Mouse (Mus musculus): ENCODE measurements at regions not wholly inside any gene's neighbourhood (a gene's known extent, or its start where the extent isn't known, plus 50 kb on each side); places are given as distances from the start of the nearest gene placed in this dataset.

GRCm38 (mm10) chr5:118966901-118967300, 406.4 kb downstream of the Med13l start:
- no peak for ATAC-seq (replicated peaks; ENCODE audit: poor library complexity, severe bottlenecking)

GRCm38 (mm10) chr5:118967718-118968117, 407.2 kb downstream of the Med13l start:
- no peak for ATAC-seq (replicated peaks; ENCODE audit: poor library complexity, severe bottlenecking)

- ATAC-seq (replicated peaks; ENCODE audit: poor library complexity, severe bottlenecking): no peak
Measured at GRCm38 (mm10) chr5:118975147-118975546, 414.7 kb downstream of the Med13l start.

GRCm38 (mm10) chr5:118978921-118979630, 418.6 kb downstream of the Med13l start:
- no peak for ATAC-seq (replicated peaks; ENCODE audit: poor library complexity, severe bottlenecking)

GRCm38 (mm10) chr5:118981046-118981445, 420.6 kb downstream of the Med13l start:
- ATAC-seq (replicated peaks; ENCODE audit: poor library complexity, severe bottlenecking): no peak

GRCm38 (mm10) chr5:118984251-118984650, 423.8 kb downstream of the Med13l start:
- ATAC-seq (replicated peaks; ENCODE audit: poor library complexity, severe bottlenecking): no peak

GRCm38 (mm10) chr5:118984797-118985408, 424.4 kb downstream of the Med13l start:
- ATAC-seq (replicated peaks; ENCODE audit: poor library complexity, severe bottlenecking): no peak

- ATAC-seq (replicated peaks; ENCODE audit: poor library complexity, severe bottlenecking): no peak
Measured at GRCm38 (mm10) chr5:118987376-118988000, 427.0 kb downstream of the Med13l start.

GRCm38 (mm10) chr5:118999124-118999523, 438.6 kb downstream of the Med13l start:
- no peak for ATAC-seq (replicated peaks; ENCODE audit: poor library complexity, severe bottlenecking)

- ATAC-seq (replicated peaks; ENCODE audit: poor library complexity, severe bottlenecking): no peak
Measured at GRCm38 (mm10) chr5:119005825-119006471, 445.5 kb downstream of the Med13l start.

GRCm38 (mm10) chr5:119010048-119010447, 449.6 kb downstream of the Med13l start:
- ATAC-seq (replicated peaks; ENCODE audit: poor library complexity, severe bottlenecking): no peak

- no peak for ATAC-seq (replicated peaks; ENCODE audit: poor library complexity, severe bottlenecking)
Measured at GRCm38 (mm10) chr5:119015181-119015580, 454.7 kb downstream of the Med13l start.

- ATAC-seq (replicated peaks; ENCODE audit: poor library complexity, severe bottlenecking): no peak
Measured at GRCm38 (mm10) chr5:119015606-119016255, 455.3 kb downstream of the Med13l start.

GRCm38 (mm10) chr5:119016420-119016819, 455.9 kb downstream of the Med13l start:
- no peak for ATAC-seq (replicated peaks; ENCODE audit: poor library complexity, severe bottlenecking)

GRCm38 (mm10) chr5:119023947-119024346, 463.5 kb downstream of the Med13l start:
- no peak for ATAC-seq (replicated peaks; ENCODE audit: poor library complexity, severe bottlenecking)

GRCm38 (mm10) chr5:119032051-119032450, 471.6 kb downstream of the Med13l start:
- ATAC-seq (replicated peaks; ENCODE audit: poor library complexity, severe bottlenecking): no peak

GRCm38 (mm10) chr5:119044548-119044947, 484.1 kb downstream of the Med13l start:
- no peak for ATAC-seq (replicated peaks; ENCODE audit: poor library complexity, severe bottlenecking)

- ATAC-seq (replicated peaks; ENCODE audit: poor library complexity, severe bottlenecking): no peak
Measured at GRCm38 (mm10) chr5:119047581-119047980, 487.1 kb downstream of the Med13l start.

GRCm38 (mm10) chr5:119052354-119052996, 492.0 kb downstream of the Med13l start:
- ATAC-seq (replicated peaks; ENCODE audit: poor library complexity, severe bottlenecking): no peak

- no peak for ATAC-seq (replicated peaks; ENCODE audit: poor library complexity, severe bottlenecking)
Measured at GRCm38 (mm10) chr5:119053738-119054137, 493.3 kb downstream of the Med13l start.
